Mouse (Mus musculus): ENCODE data around the gene Gata2. TPM values are rescaled to one million over a fixed set of nuclear protein-coding genes. Genes with fewer than 3 reads are reported as not detected.

Gata2 gene
- polyA plus RNA-seq, 1 experiment from 2014 or later: 9.0 TPM

DNA sequence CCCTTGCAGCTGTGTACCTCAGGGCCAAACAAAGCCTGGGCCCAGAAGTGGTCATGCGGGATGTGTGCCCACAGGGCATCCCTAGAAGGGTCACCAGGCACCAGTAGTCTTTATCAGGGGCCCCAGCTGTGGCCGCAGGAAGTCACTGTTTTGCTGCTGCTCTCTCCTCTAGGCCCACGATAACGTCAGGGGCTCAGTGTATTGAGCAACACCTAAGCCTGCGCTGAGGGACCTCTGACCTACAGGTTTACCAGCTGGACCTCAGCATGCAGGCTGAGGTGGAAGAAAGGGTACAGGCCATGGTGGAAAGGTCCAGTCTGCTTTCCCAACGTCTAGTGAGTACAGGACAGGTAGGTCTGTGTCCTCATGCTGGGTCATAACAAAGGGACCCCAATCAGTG lies 60.4 kb downstream of the Gata2 start:
- H3K27ac ChIP-seq: no peak overlapping the region
- no peak for ATAC-seq (ENCODE audit: low FRiP score, low read depth)
- H3K27me3 ChIP-seq (replicated peaks): no peaks in the 10 kb centered on the region
- 77% methylated on average over 6 of the region's 6 CpGs for WGBS
- no peaks in the 10 kb centered on the region for H3K4me1 ChIP-seq
- no peak overlapping the region for H3K9ac ChIP-seq
- no peaks in the 10 kb centered on the region for H3K9me3 ChIP-seq
- peaks cover 10% of the 10 kb centered on the region; the same call in 1 of the 2 replicates for H3K36me3 ChIP-seq
- H3K4me3 ChIP-seq: no peak overlapping the region
- H3K4me2 ChIP-seq (replicated peaks): no peak overlapping the region

DNA sequence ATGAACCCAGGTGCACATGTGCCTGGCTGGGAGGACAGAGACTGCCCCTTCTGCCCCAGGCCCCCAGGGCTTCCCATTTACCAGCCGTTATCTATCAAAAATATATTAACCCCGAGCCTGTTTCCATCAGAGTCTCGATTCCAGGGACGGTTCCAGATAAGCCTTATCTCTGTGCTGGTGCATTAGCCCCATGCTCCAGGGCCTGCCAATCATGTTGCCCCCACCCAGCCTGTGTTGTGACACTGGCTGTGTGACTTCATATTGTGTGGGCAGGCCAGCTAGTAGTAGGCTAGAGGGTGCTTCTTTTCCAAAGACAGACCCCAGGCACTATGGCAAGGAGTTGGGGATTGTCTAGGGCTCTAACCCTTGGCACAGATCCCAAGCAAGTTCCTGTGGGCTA lies 61.7 kb downstream of the Gata2 start:
- ATAC-seq (ENCODE audit: low FRiP score, low read depth): no peak
- H3K36me3 ChIP-seq: peaks cover 10% of the 10 kb centered on the region; the same call in 1 of the 2 replicates
- H3K9ac ChIP-seq: no peak overlapping the region

More for the DNA sequence above, 61.7 kb downstream of the Gata2 start:
- Histone ChIP-seq H3K4me3 (no peak overlapping the region), H3K4me1 (no peaks in the 10 kb centered on the region), H3K9me3 (no peaks in the 10 kb centered on the region), H3K4me2 (replicated peaks) (no peak overlapping the region), H3K27ac (no peak overlapping the region), H3K27me3 (replicated peaks) (no peaks in the 10 kb centered on the region)
- WGBS: 75% methylated on average over 4 of the region's 4 CpGs

Other genes with a start within 250 kb of the Gata2 start
- 114 TPM in 2 replicates for gene H1fx, start 212.3 kb upstream of the Gata2 start, polyA plus RNA-seq (2016; fragmentation: Nextera tagmentation; extraction: Ambion mirVana)
- 231 and 251 TPM in 2 replicates for gene Rab7, start 148.6 kb upstream of the Gata2 start, polyA plus RNA-seq (2016; fragmentation: Nextera tagmentation; extraction: Ambion mirVana)
- 264 and 275 TPM in 2 replicates for gene Rpn1, start 109.4 kb upstream of the Gata2 start, polyA plus RNA-seq (2016; fragmentation: Nextera tagmentation; extraction: Ambion mirVana)
- not detected in 2 replicates for gene Dnajb8, start 28.4 kb downstream of the Gata2 start, polyA plus RNA-seq (2016; fragmentation: Nextera tagmentation; extraction: Ambion mirVana)

Measured in neural tube, embryonic 12.5 days (tissue).